Mouse (Mus musculus): ENCODE measurements around the gene Pawr. TPM values are rescaled to one million over a fixed set of nuclear protein-coding genes. Genes with fewer than 3 reads are reported as not detected.

The Pawr gene
- polyA plus RNA-seq, 1 experiment from 2014 or later, result 11.6 TPM

GRCm38 (mm10) chr10:108293620-108294195, 38.2 kb upstream of the Pawr start:
- H3K27ac ChIP-seq, result no peak overlapping the region
- no peak overlapping the region for H3K4me3 ChIP-seq
- H3K9ac ChIP-seq, result no peak overlapping the region
- H3K36me3 ChIP-seq, result no peaks in the 10 kb centered on the region
- no peaks in the 10 kb centered on the region for H3K9me3 ChIP-seq (replicated peaks)
- H3K4me1 ChIP-seq, result no peaks in the 10 kb centered on the region
- H3K4me2 ChIP-seq, result no peak overlapping the region
- WGBS (ENCODE audit: insufficient replicate concordance), result 79% methylated on average over 16 of the region's 16 CpGs
- no peaks in the 10 kb centered on the region for H3K27me3 ChIP-seq (replicated peaks)
- no peak for ATAC-seq

GRCm38 (mm10) chr10:108294766-108295165, 37.2 kb upstream of the Pawr start:
- Histone ChIP-seq H3K4me2 (no peak overlapping the region), H3K27ac (no peak overlapping the region), H3K4me3 (no peak overlapping the region), H3K36me3 (no peaks in the 10 kb centered on the region), H3K9ac (no peak overlapping the region), H3K4me1 (0 out of 2 replicates have a peak, but pooled peaks cover 3% of the 10 kb centered on the region), H3K9me3 (replicated peaks) (no peaks in the 10 kb centered on the region), H3K27me3 (replicated peaks) (no peaks in the 10 kb centered on the region)
- no peak for ATAC-seq
- WGBS (ENCODE audit: insufficient replicate concordance), result 76% methylated on average over 7 of the region's 7 CpGs

- Histone ChIP-seq H3K9ac (no peak overlapping the region), H3K27me3 (replicated peaks) (no peaks in the 10 kb centered on the region), H3K9me3 (replicated peaks) (no peaks in the 10 kb centered on the region), H3K27ac (no peak overlapping the region), H3K36me3 (no peaks in the 10 kb centered on the region), H3K4me3 (no peak overlapping the region), H3K4me1 (0 out of 2 replicates have a peak, but pooled peaks cover 3% of the 10 kb centered on the region), H3K4me2 (no peak overlapping the region)
- no peak for ATAC-seq
- WGBS (ENCODE audit: insufficient replicate concordance), result 82% methylated on average over 7 of the region's 7 CpGs
Observed at GRCm38 (mm10) chr10:108296446-108296845, 35.5 kb upstream of the Pawr start.

GRCm38 (mm10) chr10:108298261-108298660, 33.7 kb upstream of the Pawr start:
- H3K9me3 ChIP-seq (replicated peaks), result no peaks in the 10 kb centered on the region
- no peaks in the 10 kb centered on the region for H3K36me3 ChIP-seq
- no peaks in the 10 kb centered on the region for H3K27me3 ChIP-seq (replicated peaks)
- no peak overlapping the region for H3K4me3 ChIP-seq
- 0 out of 2 replicates have a peak, but pooled peaks cover 3% of the 10 kb centered on the region for H3K4me1 ChIP-seq
- WGBS (ENCODE audit: insufficient replicate concordance), result 83% methylated on average over 13 of the region's 13 CpGs
- H3K9ac ChIP-seq, result no peak overlapping the region
- no peak overlapping the region for H3K27ac ChIP-seq
- no peak for ATAC-seq
- no peak overlapping the region for H3K4me2 ChIP-seq

GRCm38 (mm10) chr10:108298841-108299545, 32.9 kb upstream of the Pawr start:
- 0 out of 2 replicates have a peak, but pooled peaks cover 3% of the 10 kb centered on the region for H3K4me1 ChIP-seq
- H3K9me3 ChIP-seq (replicated peaks), result no peaks in the 10 kb centered on the region
- H3K9ac ChIP-seq, result no peak overlapping the region
- H3K4me2 ChIP-seq, result no peak overlapping the region
- ATAC-seq, result no peak
- no peak overlapping the region for H3K27ac ChIP-seq
- H3K27me3 ChIP-seq (replicated peaks), result no peaks in the 10 kb centered on the region
- no peaks in the 10 kb centered on the region for H3K36me3 ChIP-seq
- 76% methylated on average over 17 of the region's 17 CpGs for WGBS (ENCODE audit: insufficient replicate concordance)
- no peak overlapping the region for H3K4me3 ChIP-seq

- Histone ChIP-seq H3K4me1 (0 out of 2 replicates have a peak, but pooled peaks cover 3% of the 10 kb centered on the region), H3K36me3 (no peaks in the 10 kb centered on the region), H3K27ac (no peak overlapping the region), H3K9ac (no peak overlapping the region), H3K4me3 (no peak overlapping the region), H3K27me3 (replicated peaks) (no peaks in the 10 kb centered on the region), H3K9me3 (replicated peaks) (no peaks in the 10 kb centered on the region), H3K4me2 (no peak overlapping the region)
- ATAC-seq, result no peak
- WGBS (ENCODE audit: insufficient replicate concordance), result 70% methylated on average over 11 of the region's 11 CpGs
Observed at GRCm38 (mm10) chr10:108299828-108300227, 32.1 kb upstream of the Pawr start.

- Histone ChIP-seq H3K36me3 (no peaks in the 10 kb centered on the region), H3K27me3 (replicated peaks) (no peaks in the 10 kb centered on the region), H3K4me1 (0 out of 2 replicates have a peak, but pooled peaks cover 3% of the 10 kb centered on the region), H3K27ac (no peak overlapping the region), H3K9me3 (replicated peaks) (no peaks in the 10 kb centered on the region), H3K9ac (no peak overlapping the region), H3K4me3 (peak overlapping the region; percentile 26; the same call in 1 of the 2 replicates), H3K4me2 (peak overlapping the region; percentile 45; the same call in 1 of the 2 replicates)
- peak; percentile 61 for ATAC-seq
- WGBS (ENCODE audit: insufficient replicate concordance), result 6% methylated on average over 19 of the region's 19 CpGs
Observed at GRCm38 (mm10) chr10:108300843-108301242, 31.1 kb upstream of the Pawr start.

- no peaks in the 10 kb centered on the region for H3K4me1 ChIP-seq
- H3K9me3 ChIP-seq (replicated peaks), result no peaks in the 10 kb centered on the region
- 74% methylated on average over 11 of the region's 11 CpGs for WGBS (ENCODE audit: insufficient replicate concordance)
- H3K27ac ChIP-seq, result no peak overlapping the region
- no peaks in the 10 kb centered on the region for H3K36me3 ChIP-seq
- ATAC-seq, result no peak
- no peak overlapping the region for H3K9ac ChIP-seq
- no peak overlapping the region for H3K4me3 ChIP-seq
- no peaks in the 10 kb centered on the region for H3K27me3 ChIP-seq (replicated peaks)
- no peak overlapping the region for H3K4me2 ChIP-seq
Observed at GRCm38 (mm10) chr10:108307772-108308171, 24.1 kb upstream of the Pawr start.

- no peaks in the 10 kb centered on the region for H3K9me3 ChIP-seq (replicated peaks)
- no peaks in the 10 kb centered on the region for H3K27me3 ChIP-seq (replicated peaks)
- H3K36me3 ChIP-seq, result no peaks in the 10 kb centered on the region
- H3K4me3 ChIP-seq, result no peak overlapping the region
- no peak overlapping the region for H3K4me2 ChIP-seq
- ATAC-seq, result no peak
- H3K4me1 ChIP-seq, result peaks cover 9% of the 10 kb centered on the region
- 64% methylated on average over 5 of the region's 5 CpGs for WGBS (ENCODE audit: insufficient replicate concordance)
- H3K27ac ChIP-seq, result no peak overlapping the region
- no peak overlapping the region for H3K9ac ChIP-seq
Observed at GRCm38 (mm10) chr10:108310195-108310594, 21.7 kb upstream of the Pawr start.

- 76% methylated on average over 3 of the region's 3 CpGs for WGBS (ENCODE audit: insufficient replicate concordance)
- no peak overlapping the region for H3K9ac ChIP-seq
- no peaks in the 10 kb centered on the region for H3K9me3 ChIP-seq (replicated peaks)
- H3K27me3 ChIP-seq (replicated peaks), result no peaks in the 10 kb centered on the region
- H3K4me3 ChIP-seq, result no peak overlapping the region
- H3K4me2 ChIP-seq, result no peak overlapping the region
- no peak overlapping the region for H3K27ac ChIP-seq
- H3K4me1 ChIP-seq, result peaks cover 9% of the 10 kb centered on the region
- no peaks in the 10 kb centered on the region for H3K36me3 ChIP-seq
- ATAC-seq, result no peak
Observed at GRCm38 (mm10) chr10:108311396-108311795, 20.5 kb upstream of the Pawr start.

- Histone ChIP-seq H3K27ac (no peak overlapping the region), H3K4me3 (no peak overlapping the region), H3K4me2 (no peak overlapping the region), H3K4me1 (peaks cover 9% of the 10 kb centered on the region), H3K9me3 (replicated peaks) (no peaks in the 10 kb centered on the region), H3K27me3 (replicated peaks) (no peaks in the 10 kb centered on the region), H3K36me3 (no peaks in the 10 kb centered on the region), H3K9ac (no peak overlapping the region)
- WGBS (ENCODE audit: insufficient replicate concordance), result 82% methylated on average over 6 of the region's 6 CpGs
- no peak for ATAC-seq
Observed at GRCm38 (mm10) chr10:108313845-108314244, 18.1 kb upstream of the Pawr start.

GRCm38 (mm10) chr10:108314396-108314795, 17.5 kb upstream of the Pawr start:
- Histone ChIP-seq H3K4me2 (no peak overlapping the region), H3K9ac (no peak overlapping the region), H3K27me3 (replicated peaks) (no peaks in the 10 kb centered on the region), H3K36me3 (no peaks in the 10 kb centered on the region), H3K4me3 (no peak overlapping the region), H3K9me3 (replicated peaks) (no peaks in the 10 kb centered on the region), H3K27ac (no peak overlapping the region), H3K4me1 (peaks cover 9% of the 10 kb centered on the region)
- WGBS (ENCODE audit: insufficient replicate concordance), result 51% methylated on average over 8 of the region's 8 CpGs
- peak; percentile 81 for ATAC-seq
